Comparison of ENCODE assay signal across 12 mouse cellular contexts in genomic region chr5:139285383-139286067, GRCm38 (mm10). TPM values are rescaled to one million over a fixed set of nuclear protein-coding genes. Genes with fewer than 3 reads are reported as not detected.
A peak's percentile ranks its signal among the peaks of the same experiment; 100 is the strongest.
DNase-seq lines count a peak whose midpoint lies in the region; ATAC-seq and TF ChIP-seq lines count a peak whose summit lies in the region.
"Had no signal": no experiment of that assay in that cellular context is flagged by ENCODE, and none has a peak within 500 bp of the region (broad histone marks: within the 10 kb centered on the region; RNA-seq: fewer than 3 reads in every experiment).

No protein-coding gene starts in this region.

- no peaks in the 10 kb centered on the region for H3K4me1 ChIP-seq in kidney, postnatal 0 days (replicated peaks; ENCODE audit: insufficient read depth, low read length)
- peaks cover 43% of the 10 kb centered on the region; the same call in 1 of the 2 replicates for H3K4me1 ChIP-seq in spleen, adult 2 months (ENCODE audit: control insufficient read depth, insufficient read depth, insufficient read length)
- peaks cover 42% of the 10 kb centered on the region for H3K4me1 ChIP-seq in liver, embryonic 13.5 days (replicated peaks)
- H3K4me1 ChIP-seq in forebrain, embryonic 10.5 days, result peaks cover 26% of the 10 kb centered on the region

- TF ChIP-seq CTCF in kidney, postnatal 0 days (IDR thresholded peaks at IDR 0.05; ENCODE audit: low read depth), result no peak
- no peak for TF ChIP-seq CTCF in spleen, adult 2 months (IDR thresholded peaks at IDR 0.05; ENCODE audit: extremely low read depth, insufficient read depth, insufficient read length, insufficient replicate concordance)

- H3K4me2 ChIP-seq in kidney, postnatal 0 days (ENCODE audit: low read length), result no peak overlapping the region
- no peak overlapping the region for H3K4me2 ChIP-seq in liver, embryonic 13.5 days
- H3K4me2 ChIP-seq: heart, embryonic 15.5 days had no signal

- H3K36me3 ChIP-seq in kidney, postnatal 0 days (ENCODE audit: insufficient read depth, low read length), result no peaks in the 10 kb centered on the region
- no peaks in the 10 kb centered on the region; the same call in 1 of the 2 replicates for H3K36me3 ChIP-seq in spleen, adult 2 months (ENCODE audit: control insufficient read depth, insufficient read depth, low read length)
- H3K36me3 ChIP-seq in liver, embryonic 13.5 days, result no peaks in the 10 kb centered on the region; the same call in 1 of the 2 replicates
- H3K36me3 ChIP-seq in forebrain, embryonic 10.5 days (replicated peaks), result no peaks in the 10 kb centered on the region
- H3K36me3 ChIP-seq: heart, embryonic 15.5 days had no signal

- 61% methylated on average over 8 of the region's 8 CpGs for WGBS in kidney, postnatal 0 days
- WGBS in spleen, adult 2 months, result 39% methylated on average over 8 of the region's 8 CpGs
- 31% methylated on average over 8 of the region's 8 CpGs for WGBS in liver, embryonic 13.5 days (ENCODE audit: insufficient replicate concordance)
- 53% methylated on average over 8 of the region's 8 CpGs for WGBS in forebrain, embryonic 10.5 days

- DNase-seq in kidney, postnatal 0 days (ENCODE audit: low spot score), result no peak
- DNase-seq in kidney, adult 9 months, result no peak
- DNase-seq in spleen, adult 2 months (ENCODE audit: low read depth in 1 of 2, low spot score in 2 of 2), result peak in 1 of 2 experiments; percentile 26
- DNase-seq in spleen, adult 18-20 months, result no peak
- no peak for DNase-seq in liver, embryonic 13.5 days
- DNase-seq in adrenal gland, postnatal 10 days, result no peak
- no peak for DNase-seq in forebrain, embryonic 10.5 days (ENCODE audit: extremely low spot score, low spot score)

- H3K9me3 ChIP-seq in kidney, postnatal 0 days (replicated peaks; ENCODE audit: low read length), result no peaks in the 10 kb centered on the region
- H3K9me3 ChIP-seq in liver, embryonic 13.5 days (replicated peaks), result 0 out of 2 replicates have a peak, but pooled peaks cover 5% of the 10 kb centered on the region
- no peaks in the 10 kb centered on the region for H3K9me3 ChIP-seq in forebrain, embryonic 10.5 days
- H3K9me3 ChIP-seq: heart, embryonic 15.5 days had no signal

- no peak for TF ChIP-seq POLR2A in spleen, adult 2 months (IDR thresholded peaks at IDR 0.05; ENCODE audit: low read depth, low read length)

- peak; percentile 41; the same call in 1 of the 2 replicates for ATAC-seq in kidney, postnatal 0 days (replicated peaks; ENCODE audit: low FRiP score, low read depth)
- 0 out of 2 replicates have a peak, but pooled peaks have one; percentile 6 for ATAC-seq in liver, embryonic 13.5 days (ENCODE audit: low read depth)
- no peak for ATAC-seq in megakaryocyte-erythroid progenitor cell, adult 5-6 weeks (replicated peaks; ENCODE audit: low FRiP score, low TSS enrichment, poor library complexity, severe bottlenecking)
- ATAC-seq: CD4-positive, CD25-positive, alpha-beta regulatory T cell, adult 4 months; inflammation-experienced regulatory T-cells, adult 6 months had no signal

- no peaks in the 10 kb centered on the region for H3K27me3 ChIP-seq in kidney, postnatal 0 days (ENCODE audit: insufficient read depth, low read length)
- H3K27me3 ChIP-seq in spleen, adult 2 months (ENCODE audit: control insufficient read depth, insufficient read depth, low read length), result no peaks in the 10 kb centered on the region
- H3K27me3 ChIP-seq in liver, embryonic 13.5 days, result no peaks in the 10 kb centered on the region
- H3K27me3 ChIP-seq in forebrain, embryonic 10.5 days (ENCODE audit: poor library complexity, severe bottlenecking), result no peaks in the 10 kb centered on the region
- H3K27me3 ChIP-seq: heart, embryonic 15.5 days had no signal

- no peak overlapping the region for H3K9ac ChIP-seq in kidney, postnatal 0 days (ENCODE audit: low read depth, low read length)
- 0 out of 2 replicates have a peak overlapping the region, but pooled peaks have one; percentile 34 for H3K9ac ChIP-seq in liver, embryonic 13.5 days
- H3K9ac ChIP-seq: heart, embryonic 15.5 days had no signal

- H3K4me3 ChIP-seq in kidney, postnatal 0 days (replicated peaks; ENCODE audit: low read depth, low read length), result no peak overlapping the region
- no peak overlapping the region for H3K4me3 ChIP-seq in spleen, adult 2 months (ENCODE audit: extremely low read depth, insufficient read depth, insufficient read length)
- H3K4me3 ChIP-seq in liver, embryonic 13.5 days (replicated peaks), result no peak overlapping the region
- no peak overlapping the region for H3K4me3 ChIP-seq in forebrain, embryonic 10.5 days
- H3K4me3 ChIP-seq: heart, embryonic 15.5 days; myocyte had no signal

- no peak overlapping the region for H3K27ac ChIP-seq in kidney, postnatal 0 days
- H3K27ac ChIP-seq in spleen, adult 2 months (ENCODE audit: insufficient read depth, low read length), result peak overlapping the region; percentile 61; the same call in 1 of the 2 replicates
- H3K27ac ChIP-seq in liver, embryonic 13.5 days, result peak overlapping the region; percentile 67; the same call in 1 of the 2 replicates
- H3K27ac ChIP-seq in forebrain, embryonic 10.5 days, result no peak overlapping the region
- H3K27ac ChIP-seq: heart, embryonic 15.5 days had no signal

RNA-seq across cellular contexts. Expression of gene Get4, which starts 33.4 kb away (rescaled TPM):
- polyA plus RNA-seq in kidney, postnatal 0 days (2015; fragmentation: Nextera tagmentation; extraction: Ambion mirVana), result 149 and 152 TPM in 2 replicates
- 91.4 and 137 TPM in 2 replicates for polyA plus RNA-seq in spleen, adult 2 months (2012; rRNA removed)
- polyA plus RNA-seq in liver, embryonic 13.5 days (2015; fragmentation: Nextera tagmentation; extraction: Ambion mirVana), result 135 and 141 TPM in 2 replicates
- total RNA-seq in adrenal gland, postnatal 10 days (2021), result 10 to 100 TPM; 69.6 to 82.9 TPM
- total RNA-seq in megakaryocyte-erythroid progenitor cell, adult 5-6 weeks (2014; fragmentation: Nextera tagmentation), result 57.7 and 80.8 TPM in 2 replicates
- 19.5 and 38.6 TPM in 2 replicates for total RNA-seq in megakaryocyte-erythroid progenitor cell, adult 5-6 weeks (2017)
- polyA plus RNA-seq in forebrain, embryonic 10.5 days (2016; fragmentation: Nextera tagmentation; extraction: Ambion mirVana), result 187 and 188 TPM in 2 replicates

RNA-seq across cellular contexts. Expression of gene Adap1, which starts 39.9 kb away (rescaled TPM):
- polyA plus RNA-seq in kidney, postnatal 0 days (2015; fragmentation: Nextera tagmentation; extraction: Ambion mirVana), result 6.5 and 6.9 TPM in 2 replicates
- 23.2 and 29.5 TPM in 2 replicates for polyA plus RNA-seq in spleen, adult 2 months (2012; rRNA removed)
- 2.6 and 3.3 TPM in 2 replicates for polyA plus RNA-seq in liver, embryonic 13.5 days (2015; fragmentation: Nextera tagmentation; extraction: Ambion mirVana)
- total RNA-seq in adrenal gland, postnatal 10 days (2021), result 1 to 10 TPM; 5.9 to 7.5 TPM
- total RNA-seq in megakaryocyte-erythroid progenitor cell, adult 5-6 weeks (2014; fragmentation: Nextera tagmentation), result 6.0 and 14.7 TPM in 2 replicates
- 3.0 and 8.0 TPM in 2 replicates for total RNA-seq in megakaryocyte-erythroid progenitor cell, adult 5-6 weeks (2017)
- 0.27 and 0.49 TPM in 2 replicates for polyA plus RNA-seq in forebrain, embryonic 10.5 days (2016; fragmentation: Nextera tagmentation; extraction: Ambion mirVana)

Comparison
In these comparisons a context has a peak if more than half of its experiments do, and no peak if none do; other contexts are left out.
1. H3K27ac ChIP-seq: peak in spleen, adult 2 months (single experiment) and liver, embryonic 13.5 days (single experiment); none in kidney, postnatal 0 days (single experiment) and forebrain, embryonic 10.5 days (single experiment).